Mouse (Mus musculus): Measurements from ENCODE around the gene Tmsb15a. TPM values are rescaled to one million over a fixed set of nuclear protein-coding genes. Genes with fewer than 3 reads are reported as not detected.
A peak's percentile ranks its signal among the peaks of the same experiment; 100 is the strongest.
"Not testable (repeated sequence)": the region's sequence is repeated elsewhere in the genome, so short reads cannot be mapped to it uniquely, and the experiment has no call there.

Gene Tmsb15a
- total RNA-seq (2015; ENCODE audit: low replicate concordance) (not detected in 2 replicates), total RNA-seq (2017; ENCODE audit: low replicate concordance) (not detected in 2 replicates)

DNA sequence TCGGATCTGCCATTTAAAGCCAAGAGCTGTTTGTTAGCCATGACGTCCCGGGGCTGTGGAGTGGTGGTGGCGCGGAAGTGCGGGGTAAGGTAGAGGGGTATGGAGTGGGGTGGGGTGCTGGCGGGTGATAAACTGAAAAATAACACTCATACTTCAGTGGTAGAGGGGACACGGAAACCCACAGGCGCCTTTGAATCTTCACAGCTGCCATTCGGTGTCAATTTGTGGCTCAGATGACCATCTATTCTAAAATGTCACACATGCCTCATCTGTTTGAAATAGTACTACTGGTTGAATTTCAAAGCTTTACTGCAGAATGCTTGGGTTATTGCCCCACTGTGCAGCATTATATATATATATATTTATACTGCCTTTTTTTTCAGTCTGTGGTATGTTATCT lies at the start of gene Tmsb15a:
TSS of gene Tmsb15a (minus strand) at position 101 of the 400 bp plus-strand sequence.
- no peak for ATAC-seq (replicated peaks; ENCODE audit: low FRiP score, poor library complexity, severe bottlenecking)

DNA sequence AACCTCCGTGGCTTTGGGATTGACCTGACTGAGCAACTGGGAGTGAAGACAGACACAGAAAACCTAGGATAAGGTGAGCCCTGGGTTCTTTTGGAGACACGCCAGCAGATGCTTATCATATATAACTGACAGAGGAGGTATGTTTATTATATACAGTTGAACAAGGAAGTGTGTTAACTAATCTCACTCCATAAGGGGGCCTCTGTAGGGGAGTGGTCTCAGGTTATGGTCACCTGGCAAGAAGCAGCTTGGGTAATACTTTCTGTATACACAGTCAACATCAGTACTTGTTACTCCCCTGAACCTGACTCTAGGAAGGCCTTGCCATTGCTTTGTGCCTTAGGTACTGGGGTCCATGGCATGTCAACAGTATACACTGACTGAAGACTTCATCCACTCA lies 43.5 kb upstream of the Tmsb15a start:
- no peak for ATAC-seq (replicated peaks; ENCODE audit: low FRiP score, poor library complexity, severe bottlenecking)

DNA sequence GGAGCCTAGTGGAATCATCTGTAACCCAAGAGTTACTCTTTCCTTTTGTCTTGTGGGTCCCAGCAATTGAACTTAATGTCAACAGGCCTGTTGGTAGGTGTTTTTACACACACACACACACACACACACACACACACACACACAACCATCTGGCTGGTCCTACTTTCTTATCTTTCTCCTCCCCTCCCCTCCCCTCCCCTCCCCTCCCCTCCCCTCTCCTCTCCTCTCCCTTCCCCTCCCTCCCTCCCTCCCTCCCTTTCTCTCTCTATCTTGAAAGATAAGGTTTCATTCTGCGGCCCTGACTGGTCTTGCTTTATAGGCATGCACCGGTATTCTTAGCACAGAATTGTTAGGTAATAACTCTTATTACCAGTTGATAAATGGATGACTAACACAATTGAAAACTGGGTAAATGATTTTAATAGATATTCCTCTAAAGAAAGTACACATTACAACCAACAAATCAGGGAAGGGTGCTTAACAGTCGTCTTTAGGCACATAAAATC lies 43.0 kb upstream of the Tmsb15a start:
- no peak for ATAC-seq (replicated peaks; ENCODE audit: low FRiP score, poor library complexity, severe bottlenecking)

DNA sequence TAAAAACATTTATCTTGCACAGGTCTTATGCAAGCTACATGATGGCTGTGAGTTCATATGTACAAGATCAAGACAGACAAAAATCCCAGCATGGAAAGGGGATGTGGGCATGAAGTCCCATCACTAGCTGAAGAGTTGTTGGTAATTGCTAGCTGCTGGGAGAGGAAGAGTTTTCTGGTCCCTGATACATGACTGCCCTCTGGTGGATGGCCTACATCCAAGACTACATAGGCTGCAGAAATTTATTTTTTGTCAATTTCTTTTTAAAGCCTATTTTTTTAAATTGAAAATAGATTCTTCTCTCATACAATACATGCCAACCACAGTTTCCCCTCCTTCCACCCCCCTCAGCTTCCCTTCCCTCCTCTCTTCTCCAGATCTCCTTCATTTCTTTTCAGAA lies 36.6 kb upstream of the Tmsb15a start:
- no peak for ATAC-seq (replicated peaks; ENCODE audit: low FRiP score, poor library complexity, severe bottlenecking)

DNA sequence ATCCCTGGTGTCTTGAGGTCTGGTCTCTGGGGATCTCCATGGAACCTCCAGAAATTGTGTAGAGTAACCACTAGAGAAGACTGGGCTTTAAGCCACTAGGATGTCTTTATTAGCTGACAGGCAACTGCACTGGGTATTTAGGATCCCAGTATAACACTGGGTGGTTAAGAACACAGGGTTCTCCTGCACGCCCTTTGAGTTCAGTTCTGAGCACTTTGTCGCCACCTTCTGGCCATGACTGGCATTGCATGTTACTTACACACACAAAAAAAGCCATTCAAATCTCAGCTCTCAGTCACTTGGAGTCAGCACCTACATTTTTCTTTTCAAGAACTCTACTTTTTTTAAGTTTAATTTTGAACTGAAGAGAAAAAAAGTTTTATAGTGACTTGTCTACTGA lies 27.8 kb upstream of the Tmsb15a start:
- ATAC-seq (replicated peaks; ENCODE audit: low FRiP score, poor library complexity, severe bottlenecking) = peak; percentile 65

DNA sequence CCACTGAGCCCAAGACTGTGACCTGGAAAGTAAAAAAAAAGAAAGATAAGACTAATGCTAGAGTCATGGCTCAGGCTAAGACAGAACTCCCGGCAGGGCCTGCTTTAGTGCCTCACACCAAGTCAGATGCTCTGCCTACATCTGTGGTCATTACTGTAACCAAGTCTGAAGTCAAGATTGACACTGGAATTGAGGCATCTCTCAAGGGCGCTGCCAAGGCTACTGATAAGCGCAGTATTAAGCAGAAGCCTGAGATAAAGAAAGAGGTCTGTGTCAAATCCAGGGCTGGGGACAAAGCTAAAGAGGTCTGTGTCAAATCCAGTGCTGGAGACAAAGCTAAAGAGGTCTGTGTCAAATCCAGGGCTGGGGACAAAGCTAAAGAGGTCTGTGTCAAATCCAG lies 20.3 kb upstream of the Tmsb15a start:
- ATAC-seq (replicated peaks; ENCODE audit: low FRiP score, poor library complexity, severe bottlenecking) = not testable (repeated sequence)

DNA sequence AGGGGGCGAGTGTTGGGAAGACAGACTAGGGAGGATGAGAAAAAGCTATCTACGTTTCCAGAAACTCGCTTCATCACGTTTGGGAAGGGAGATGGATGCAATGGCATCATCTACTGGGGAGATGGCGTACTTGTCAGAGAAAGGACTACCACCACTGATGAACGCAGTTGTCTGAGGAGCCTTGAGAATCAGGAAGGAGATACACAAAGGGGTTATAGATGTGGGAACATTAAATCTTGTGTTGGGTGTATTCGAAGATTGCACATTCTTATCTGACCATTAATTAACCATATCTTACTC lies 17.9 kb upstream of the Tmsb15a start:
- peak; percentile 37 for ATAC-seq (replicated peaks; ENCODE audit: low FRiP score, poor library complexity, severe bottlenecking)

DNA sequence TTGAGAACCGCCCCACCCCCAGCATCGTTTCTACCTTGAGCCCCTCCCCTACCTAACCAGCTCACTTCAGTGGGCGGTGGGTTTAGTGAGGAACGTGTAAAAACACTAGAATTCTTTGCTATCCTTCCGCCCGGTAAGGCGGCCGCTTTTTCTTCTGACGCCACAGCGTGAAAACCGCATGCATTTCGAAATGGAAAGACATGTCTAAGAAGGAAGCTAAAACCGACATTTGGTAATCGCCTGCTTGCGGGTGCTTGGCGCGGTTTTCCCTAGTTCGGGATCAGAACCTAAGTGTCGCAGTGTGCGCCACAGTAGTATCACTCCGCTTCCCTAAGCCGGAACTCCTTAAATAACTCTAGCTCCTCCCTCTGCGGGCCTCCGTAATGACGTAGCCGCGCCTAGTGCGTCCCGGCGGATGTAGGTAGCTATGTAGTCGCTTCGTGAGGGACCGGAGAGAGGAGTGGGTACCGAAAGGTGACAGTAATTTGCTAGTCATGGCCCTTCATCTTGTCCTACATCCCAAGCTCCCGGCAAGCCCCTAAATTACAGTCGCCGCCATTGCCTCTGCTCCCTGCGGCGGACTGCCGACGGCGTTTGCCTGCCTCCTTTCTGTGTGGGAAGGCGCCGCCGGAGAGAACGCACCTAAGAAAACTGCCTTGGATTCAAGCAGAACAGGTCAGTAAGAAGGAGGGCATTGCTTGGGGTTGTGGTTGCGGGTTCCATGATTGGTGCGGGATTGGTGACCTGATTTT lies 17.4 kb upstream of the Tmsb15a start, which contains the start of the genes Armcx5 and Gprasp1:
TSS of gene Armcx5 (plus strand) at position 430 of the 752 bp plus-strand sequence.
TSS of gene Gprasp1 (plus strand) at position 430 of the 752 bp plus-strand sequence.
- peak; percentile 100 for ATAC-seq (replicated peaks; ENCODE audit: low FRiP score, poor library complexity, severe bottlenecking)

DNA sequence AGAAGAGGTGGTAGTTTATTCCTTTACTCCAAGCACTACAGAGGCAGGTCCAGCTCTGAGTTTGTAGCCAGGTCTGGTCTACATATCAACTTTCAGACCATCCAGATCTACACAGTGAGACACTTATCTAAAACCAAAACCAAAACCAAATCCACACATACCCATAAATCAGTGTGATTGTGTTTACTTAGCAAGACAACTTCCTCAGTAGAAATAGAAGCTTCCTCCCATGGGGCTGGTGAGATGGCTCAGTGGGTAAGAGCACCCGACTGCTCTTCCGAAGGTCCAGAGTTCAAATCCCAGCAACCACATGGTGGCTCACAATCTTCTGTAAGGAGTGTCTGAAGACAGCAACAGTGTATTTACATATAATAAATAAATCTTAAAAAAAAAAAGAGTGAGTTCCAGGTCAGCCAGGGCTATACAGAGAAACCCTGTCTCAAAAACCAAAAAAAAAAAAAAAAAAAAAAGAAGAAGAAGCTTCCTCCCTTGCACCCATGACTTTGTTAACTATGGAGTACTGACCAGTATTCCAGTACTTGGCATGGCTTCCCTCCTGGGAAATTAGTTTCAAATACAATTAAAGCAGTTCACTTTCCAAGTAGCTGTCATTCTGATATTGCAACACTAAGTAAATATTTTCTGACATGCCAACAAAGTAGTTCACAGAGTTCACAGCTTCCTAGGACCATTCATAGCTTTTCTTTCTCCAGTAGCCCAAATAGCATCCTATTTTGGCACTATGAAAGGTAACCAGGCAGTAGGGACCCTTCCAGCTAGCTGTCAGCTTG lies 13.9 kb upstream of the Tmsb15a start:
- ATAC-seq (replicated peaks; ENCODE audit: low FRiP score, poor library complexity, severe bottlenecking) = no peak

DNA sequence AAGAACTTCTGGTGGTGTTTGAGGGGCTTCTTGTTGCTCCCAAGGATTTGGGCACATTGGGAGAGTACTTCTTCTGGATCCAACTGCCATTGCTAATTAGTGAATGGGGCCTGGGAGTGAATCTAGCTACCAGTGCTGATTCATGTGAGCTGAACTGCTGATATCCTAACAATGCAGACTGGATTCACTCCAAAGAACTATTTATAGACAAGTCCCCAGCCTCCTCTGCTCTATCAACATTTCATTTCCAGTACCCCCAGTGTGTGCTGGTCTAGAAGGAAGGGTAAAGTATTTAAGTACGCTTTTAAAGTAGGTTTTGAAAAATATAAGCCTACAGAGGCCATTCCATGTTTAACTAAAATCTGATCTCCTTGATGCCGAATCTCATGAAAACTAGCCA lies 12.2 kb downstream of the Tmsb15a start:
- ATAC-seq (replicated peaks; ENCODE audit: low FRiP score, poor library complexity, severe bottlenecking) = no peak

DNA sequence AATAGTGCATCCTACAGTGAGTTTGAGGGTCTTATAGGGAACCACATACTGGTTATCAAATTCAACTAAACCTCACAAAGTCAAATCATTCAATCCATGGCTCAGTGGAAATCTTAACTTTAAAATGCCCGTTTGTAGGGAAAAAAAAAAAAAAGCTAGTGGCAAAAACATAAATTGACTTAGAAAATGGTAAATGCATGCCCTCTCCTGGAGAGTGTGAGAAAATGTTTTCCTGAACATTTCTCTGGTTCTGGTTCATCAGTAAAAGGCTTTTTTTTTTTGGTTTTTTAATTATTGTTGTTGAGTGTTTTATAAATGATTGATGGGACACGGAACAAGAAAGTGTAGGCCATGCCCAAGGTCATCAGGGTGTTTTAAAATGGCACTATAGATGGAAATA lies 20.7 kb downstream of the Tmsb15a start:
- no peak for ATAC-seq (replicated peaks; ENCODE audit: low FRiP score, poor library complexity, severe bottlenecking)

DNA sequence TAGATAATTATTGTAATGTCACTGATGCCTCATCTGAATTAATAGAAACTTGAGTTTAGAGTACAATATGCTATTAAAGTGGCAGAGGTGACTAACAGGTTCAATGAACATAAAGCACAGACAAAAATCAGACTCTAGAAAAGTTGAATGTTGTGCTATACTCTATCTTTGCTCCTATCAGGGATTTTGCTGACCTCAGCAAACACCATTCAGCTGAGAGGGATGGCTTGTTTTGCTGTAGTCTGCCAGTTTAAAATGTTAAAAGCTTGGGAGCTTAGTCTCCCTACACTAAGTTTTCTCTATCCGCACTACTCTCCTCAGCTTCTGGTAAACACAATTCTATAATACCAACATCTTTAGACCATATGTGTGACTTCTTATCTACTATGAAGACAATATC lies 21.9 kb downstream of the Tmsb15a start:
- no peak for ATAC-seq (replicated peaks; ENCODE audit: low FRiP score, poor library complexity, severe bottlenecking)

DNA sequence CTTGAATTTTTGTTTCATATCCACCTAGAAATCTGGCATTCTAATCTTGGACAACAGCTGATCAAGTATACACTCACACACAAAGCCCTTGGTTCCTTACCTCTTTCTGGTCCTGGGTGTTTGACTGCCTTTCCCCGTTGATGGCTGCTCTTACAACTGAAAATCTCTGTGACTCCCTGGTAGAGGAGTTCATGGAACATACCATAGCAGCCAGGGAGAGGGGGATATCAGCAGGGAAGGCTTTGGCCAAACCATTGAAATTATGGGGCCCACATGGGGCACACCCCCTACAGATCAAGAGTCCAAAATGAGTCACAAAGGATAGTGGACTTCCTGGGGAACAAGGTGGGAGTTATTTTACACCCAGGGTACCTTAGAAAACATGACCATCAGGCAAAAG lies 31.4 kb downstream of the Tmsb15a start, which contains the start of gene Tcp11x2:
TSS of gene Tcp11x2 (minus strand) at position 158 of the 400 bp plus-strand sequence.
- no peak for ATAC-seq (replicated peaks; ENCODE audit: low FRiP score, poor library complexity, severe bottlenecking)

DNA sequence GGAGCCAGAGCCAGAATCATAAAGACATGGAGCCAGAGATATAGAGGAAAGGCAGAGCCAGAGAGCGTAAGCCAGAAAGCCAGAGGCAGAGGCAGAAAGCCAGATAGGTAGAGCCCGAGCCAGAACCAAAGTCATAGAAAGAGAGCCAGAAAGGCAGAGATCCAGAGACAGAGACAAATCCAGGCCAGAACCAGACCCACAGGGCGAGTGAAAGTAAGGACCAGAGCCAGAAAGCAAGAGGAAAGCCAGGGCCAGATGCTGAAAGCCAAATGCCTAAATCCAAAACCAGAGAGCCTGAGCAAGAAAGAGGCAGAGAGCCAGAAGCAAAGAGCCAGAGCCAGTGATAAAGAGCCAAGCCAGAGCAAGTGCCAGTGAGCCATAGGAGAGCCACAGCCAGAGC lies 37.3 kb downstream of the Tmsb15a start:
- no peak for ATAC-seq (replicated peaks; ENCODE audit: low FRiP score, poor library complexity, severe bottlenecking)

DNA sequence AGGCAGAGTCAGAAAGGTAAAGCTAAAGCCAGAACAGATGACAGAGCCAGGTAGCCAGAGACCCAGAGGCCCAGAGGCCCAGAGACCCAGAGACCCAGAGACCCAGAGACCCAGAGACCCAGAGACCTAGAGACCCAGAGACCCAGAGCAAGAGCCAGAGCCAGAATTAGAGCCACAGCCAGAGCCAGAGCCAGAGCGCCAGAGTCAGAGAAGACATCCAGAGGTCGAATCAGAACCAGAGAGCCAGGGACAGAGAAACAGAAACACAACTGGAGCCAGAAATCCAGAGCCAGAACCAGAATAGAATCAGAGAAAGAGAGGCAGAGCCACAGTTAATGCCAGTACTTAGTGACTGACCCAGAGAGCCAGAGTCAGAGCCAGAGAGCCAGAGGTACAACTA lies 43.2 kb downstream of the Tmsb15a start:
- no peak for ATAC-seq (replicated peaks; ENCODE audit: low FRiP score, poor library complexity, severe bottlenecking)

Other genes with a start within 250 kb of the Tmsb15a start
- gene AV320801, start 230.7 kb downstream of the Tmsb15a start, total RNA-seq (2015; ENCODE audit: low replicate concordance) = not detected in 2 replicates
- gene AV320801, start 230.7 kb downstream of the Tmsb15a start, total RNA-seq (2017; ENCODE audit: low replicate concordance) = not detected in 2 replicates
- not detected in 2 replicates for gene Nxf7, start 126.5 kb downstream of the Tmsb15a start, total RNA-seq (2015; ENCODE audit: low replicate concordance)
- gene Nxf7, start 126.5 kb downstream of the Tmsb15a start, total RNA-seq (2017; ENCODE audit: low replicate concordance) = not detected in 2 replicates
- gene Prame, start 97.6 kb downstream of the Tmsb15a start, total RNA-seq (2015; ENCODE audit: low replicate concordance) = not detected in 2 replicates
- gene Prame, start 97.6 kb downstream of the Tmsb15a start, total RNA-seq (2017; ENCODE audit: low replicate concordance) = not detected in 2 replicates
- not detected in 2 replicates for gene Tcp11x2, start 31.5 kb downstream of the Tmsb15a start, total RNA-seq (2015; ENCODE audit: low replicate concordance)
- gene Tcp11x2, start 31.5 kb downstream of the Tmsb15a start, total RNA-seq (2017; ENCODE audit: low replicate concordance) = not detected in 2 replicates
- gene Armcx5, start 17.5 kb upstream of the Tmsb15a start, total RNA-seq (2015; ENCODE audit: low replicate concordance) = 6.3 and 10.5 TPM in 2 replicates
- 3.9 and 6.0 TPM in 2 replicates for gene Armcx5, start 17.5 kb upstream of the Tmsb15a start, total RNA-seq (2017; ENCODE audit: low replicate concordance)
- gene Gprasp1, start 17.5 kb upstream of the Tmsb15a start, total RNA-seq (2015; ENCODE audit: low replicate concordance) = 6.3 and 18.4 TPM in 2 replicates
- 6.2 and 6.5 TPM in 2 replicates for gene Gprasp1, start 17.5 kb upstream of the Tmsb15a start, total RNA-seq (2017; ENCODE audit: low replicate concordance)
- 0.72 and 15.1 TPM in 2 replicates for gene Bhlhb9, start 72.3 kb upstream of the Tmsb15a start, total RNA-seq (2015; ENCODE audit: low replicate concordance)
- gene Bhlhb9, start 72.3 kb upstream of the Tmsb15a start, total RNA-seq (2017; ENCODE audit: low replicate concordance) = 0.08 and 5.4 TPM in 2 replicates
- not detected in 2 replicates for gene Gprasp2, start 113.8 kb upstream of the Tmsb15a start, total RNA-seq (2015; ENCODE audit: low replicate concordance)
- gene Gprasp2, start 113.8 kb upstream of the Tmsb15a start, total RNA-seq (2017; ENCODE audit: low replicate concordance) = not detected in 2 replicates